Mouse (Mus musculus): ENCODE data around the gene Klhl3.

The Klhl3 gene

GRCm38 (mm10) chr13:58124989-58125388, 11.6 kb upstream of the Klhl3 start:
- DNase-seq (ENCODE audit: low spot score in 2 of 2) = no peak

GRCm38 (mm10) chr13:58124278-58124677, 10.9 kb upstream of the Klhl3 start:
- no peak for DNase-seq (ENCODE audit: low spot score in 2 of 2)

GRCm38 (mm10) chr13:58123381-58123780, 10.0 kb upstream of the Klhl3 start:
- no peak for DNase-seq (ENCODE audit: low spot score in 2 of 2)

GRCm38 (mm10) chr13:58122786-58123297, 9.4 kb upstream of the Klhl3 start:
- DNase-seq (ENCODE audit: low spot score in 2 of 2) = no peak

GRCm38 (mm10) chr13:58117318-58118017, 4.1 kb upstream of the Klhl3 start:
- DNase-seq (ENCODE audit: low spot score in 2 of 2) = no peak

GRCm38 (mm10) chr13:58116801-58117200, 3.4 kb upstream of the Klhl3 start:
- no peak for DNase-seq (ENCODE audit: low spot score in 2 of 2)

- DNase-seq (ENCODE audit: low spot score in 2 of 2) = no peak
These were observed 1.8 kb upstream of the Klhl3 start for GRCm38 (mm10) chr13:58115227-58115626.

GRCm38 (mm10) chr13:58112601-58113041, 771 bp downstream of the Klhl3 start:
- no peak for DNase-seq (ENCODE audit: low spot score in 2 of 2)

GRCm38 (mm10) chr13:58112191-58112590, 1.2 kb downstream of the Klhl3 start:
- no peak for DNase-seq (ENCODE audit: low spot score in 2 of 2)

GRCm38 (mm10) chr13:58111306-58111705, 2.1 kb downstream of the Klhl3 start:
- no peak for DNase-seq (ENCODE audit: low spot score in 2 of 2)

- DNase-seq (ENCODE audit: low spot score in 2 of 2) = peak; percentile 53 to 55
These were observed 22.7 kb downstream of the Klhl3 start for GRCm38 (mm10) chr13:58090643-58091042.

GRCm38 (mm10) chr13:58084396-58084795, 29.0 kb downstream of the Klhl3 start:
- no peak for DNase-seq (ENCODE audit: low spot score in 2 of 2)

- no peak for DNase-seq (ENCODE audit: low spot score in 2 of 2)
These were observed 29.9 kb downstream of the Klhl3 start for GRCm38 (mm10) chr13:58083521-58083920.

- no peak for DNase-seq (ENCODE audit: low spot score in 2 of 2)
These were observed 30.3 kb downstream of the Klhl3 start for GRCm38 (mm10) chr13:58083048-58083447.

- DNase-seq (ENCODE audit: low spot score in 2 of 2) = no peak
These were observed 35.0 kb downstream of the Klhl3 start for GRCm38 (mm10) chr13:58078361-58078760.

- DNase-seq (ENCODE audit: low spot score in 2 of 2) = no peak
These were observed 38.5 kb downstream of the Klhl3 start for GRCm38 (mm10) chr13:58074881-58075280.

- DNase-seq (ENCODE audit: low spot score in 2 of 2) = no peak
These were observed 38.9 kb downstream of the Klhl3 start for GRCm38 (mm10) chr13:58074466-58074865.

GRCm38 (mm10) chr13:58073254-58073882, 40.0 kb downstream of the Klhl3 start:
- no peak for DNase-seq (ENCODE audit: low spot score in 2 of 2)

GRCm38 (mm10) chr13:58071209-58071608, 42.2 kb downstream of the Klhl3 start:
- DNase-seq (ENCODE audit: low spot score in 2 of 2) = no peak

- DNase-seq (ENCODE audit: low spot score in 2 of 2) = no peak
These were observed 42.9 kb downstream of the Klhl3 start for GRCm38 (mm10) chr13:58070504-58070903.

GRCm38 (mm10) chr13:58068421-58069209, 44.8 kb downstream of the Klhl3 start:
- DNase-seq (ENCODE audit: low spot score in 2 of 2) = peak in 1 of 2 experiments; percentile 31

GRCm38 (mm10) chr13:58067540-58068103, 45.8 kb downstream of the Klhl3 start:
- peak in 1 of 2 experiments; percentile 63 for DNase-seq (ENCODE audit: low spot score in 2 of 2)
